Mouse (Mus musculus) ES-CJ7 (cell line): Measurements from ENCODE around the gene Dlgap1.

Experiments used
- DNase-seq: peaks from one replicate; pipeline ENCODE4 v3.0.0; 2011; ENCODE audit warnings: low read depth, low spot score

The Dlgap1 gene

GRCm38 (mm10) chr17:70172500-70173036 lies 203.7 kb downstream of the Dlgap1 start:
- DNase-seq, result no peak

GRCm38 (mm10) chr17:70173916-70174315 lies 205.0 kb downstream of the Dlgap1 start:
- no peak for DNase-seq

GRCm38 (mm10) chr17:70191228-70191627 lies 222.4 kb downstream of the Dlgap1 start:
- DNase-seq, result no peak

- no peak for DNase-seq
Measured at GRCm38 (mm10) chr17:70222891-70223290, 254.0 kb downstream of the Dlgap1 start.

- DNase-seq, result no peak
Measured at GRCm38 (mm10) chr17:70247342-70247741, 278.5 kb downstream of the Dlgap1 start.

- no peak for DNase-seq
Measured at GRCm38 (mm10) chr17:70248250-70248649, 279.4 kb downstream of the Dlgap1 start.

- no peak for DNase-seq
Measured at GRCm38 (mm10) chr17:70252476-70252875, 283.6 kb downstream of the Dlgap1 start.

- no peak for DNase-seq
Measured at GRCm38 (mm10) chr17:70256371-70256770, 287.5 kb downstream of the Dlgap1 start.

- no peak for DNase-seq
Measured at GRCm38 (mm10) chr17:70263156-70263555, 294.3 kb downstream of the Dlgap1 start.

- no peak for DNase-seq
Measured at GRCm38 (mm10) chr17:70272125-70272524, 303.3 kb downstream of the Dlgap1 start.

GRCm38 (mm10) chr17:70287708-70288107 lies 318.8 kb downstream of the Dlgap1 start:
- no peak for DNase-seq

GRCm38 (mm10) chr17:70294106-70294505 lies 325.2 kb downstream of the Dlgap1 start:
- no peak for DNase-seq

- DNase-seq, result no peak
Measured at GRCm38 (mm10) chr17:70301941-70302478, 333.1 kb downstream of the Dlgap1 start.

GRCm38 (mm10) chr17:70302656-70303055 lies 333.8 kb downstream of the Dlgap1 start:
- DNase-seq, result no peak

- no peak for DNase-seq
Measured at GRCm38 (mm10) chr17:70305021-70305420, 336.1 kb downstream of the Dlgap1 start.

GRCm38 (mm10) chr17:70307418-70308176 lies 338.7 kb downstream of the Dlgap1 start:
- no peak for DNase-seq

- DNase-seq, result no peak
Measured at GRCm38 (mm10) chr17:70308364-70309231, 339.7 kb downstream of the Dlgap1 start.

- DNase-seq, result no peak
Measured at GRCm38 (mm10) chr17:70316327-70316726, 347.5 kb downstream of the Dlgap1 start.

- no peak for DNase-seq
Measured at GRCm38 (mm10) chr17:70317779-70318178, 348.9 kb downstream of the Dlgap1 start.

GRCm38 (mm10) chr17:70321976-70322375 lies 353.1 kb downstream of the Dlgap1 start:
- DNase-seq, result no peak

GRCm38 (mm10) chr17:70333440-70333839 lies 364.6 kb downstream of the Dlgap1 start:
- DNase-seq, result no peak

GRCm38 (mm10) chr17:70334171-70334570 lies 365.3 kb downstream of the Dlgap1 start:
- no peak for DNase-seq
